In the genomic region with DNA sequence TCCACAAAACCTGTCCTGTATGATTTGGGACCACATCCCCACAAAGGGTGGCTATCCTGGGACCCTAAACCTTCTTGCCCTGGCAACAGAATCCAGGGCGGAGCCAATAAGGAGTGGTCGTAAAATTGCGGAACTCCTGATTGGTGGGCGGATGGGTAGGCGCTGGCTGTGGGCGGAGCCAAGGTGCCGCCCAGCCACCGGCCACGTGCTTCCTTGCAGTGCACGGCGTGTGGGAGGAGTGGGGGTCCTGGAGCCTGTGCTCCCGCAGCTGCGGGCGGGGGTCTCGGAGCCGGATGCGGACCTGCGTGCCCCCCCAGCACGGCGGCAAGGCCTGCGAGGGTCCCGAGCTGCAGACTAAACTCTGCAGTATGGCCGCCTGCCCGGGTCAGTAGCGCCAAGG, we compare ENCODE assay signal across 8 mouse cellular contexts. TPM values are rescaled to one million over a fixed set of nuclear protein-coding genes. Genes with fewer than 3 reads are reported as not detected.
DNase-seq lines count a peak whose midpoint lies in the region; ATAC-seq lines count a peak whose summit lies in the region.

No protein-coding gene starts in this region.

- no peak overlapping the region for H3K27ac ChIP-seq in heart, embryonic 11.5 days (ENCODE audit: low read depth, low read length)
- no peak overlapping the region for H3K27ac ChIP-seq in hindbrain, embryonic 11.5 days (ENCODE audit: low read depth, low read length)

- peak overlapping the region; percentile 67 for H3K4me2 ChIP-seq in heart, embryonic 11.5 days
- peak overlapping the region; percentile 36 for H3K4me2 ChIP-seq in hindbrain, embryonic 11.5 days (replicated peaks; ENCODE audit: low read depth, low read length)

- ATAC-seq in heart, embryonic 11.5 days (replicated peaks; ENCODE audit: insufficient number of reproducible peaks, low FRiP score, low TSS enrichment): no peak
- no peak for ATAC-seq in hindbrain, embryonic 11.5 days (ENCODE audit: low FRiP score)
- 0 out of 2 replicates have a peak, but pooled peaks have one; percentile 24 for ATAC-seq in megakaryocyte-erythroid progenitor cell, adult 5-6 weeks (replicated peaks; ENCODE audit: low FRiP score, low TSS enrichment, poor library complexity, severe bottlenecking)

- H3K27me3 ChIP-seq in heart, embryonic 11.5 days (ENCODE audit: control insufficient read depth, insufficient read depth, low read length): peaks cover 68% of the 10 kb centered on the region
- H3K27me3 ChIP-seq in hindbrain, embryonic 11.5 days (ENCODE audit: control insufficient read depth, insufficient read depth, low read length): peaks cover 12% of the 10 kb centered on the region

- peak overlapping the region; percentile 33 for H3K4me3 ChIP-seq in heart, embryonic 11.5 days (ENCODE audit: low read depth, low read length)
- H3K4me3 ChIP-seq in hindbrain, embryonic 11.5 days (ENCODE audit: low read depth, low read length): 0 out of 2 replicates have a peak overlapping the region, but pooled peaks have one; percentile 14

- H3K9ac ChIP-seq in heart, embryonic 11.5 days (ENCODE audit: low read depth, low read length): peak overlapping the region; percentile 54; the same call in 1 of the 2 replicates
- peak overlapping the region; percentile 34; the same call in 1 of the 2 replicates for H3K9ac ChIP-seq in hindbrain, embryonic 11.5 days (ENCODE audit: low read depth, low read length)

- no peaks in the 10 kb centered on the region for H3K36me3 ChIP-seq in heart, embryonic 11.5 days (ENCODE audit: control insufficient read depth, insufficient read depth, low read length)
- no peaks in the 10 kb centered on the region for H3K36me3 ChIP-seq in hindbrain, embryonic 11.5 days (ENCODE audit: control insufficient read depth, insufficient read depth, low read length)

- DNase-seq in heart, postnatal 25 days (ENCODE audit: low spot score): no peak
- peak; percentile 46 for DNase-seq in MEL-GATA-1-ER (ENCODE audit: extremely low read depth, low read depth)
- no peak for DNase-seq in hindbrain, embryonic 11.5 days (ENCODE audit: low spot score)
- DNase-seq in left cerebral cortex, adult 9 months (ENCODE audit: low spot score in 2 of 2): no peak
- no peak for DNase-seq in ovary, adult 18-20 months (ENCODE audit: low spot score)
- no peak for DNase-seq in gastrocnemius, postnatal 36 days

- H3K4me1 ChIP-seq in heart, embryonic 11.5 days (ENCODE audit: control insufficient read depth, insufficient read depth, low read length): peaks cover 14% of the 10 kb centered on the region
- 0 out of 2 replicates have a peak, but pooled peaks cover 4% of the 10 kb centered on the region for H3K4me1 ChIP-seq in hindbrain, embryonic 11.5 days (replicated peaks; ENCODE audit: control insufficient read depth, insufficient read depth, low read length)

- H3K9me3 ChIP-seq in heart, embryonic 11.5 days (replicated peaks; ENCODE audit: control insufficient read depth, low read length): no peaks in the 10 kb centered on the region
- H3K9me3 ChIP-seq in hindbrain, embryonic 11.5 days (ENCODE audit: control insufficient read depth, low read length): no peaks in the 10 kb centered on the region

- intact Hi-C loops in heart, postnatal 25 days (cut with DNase I): no loop called here
- intact Hi-C loops in gastrocnemius, postnatal 36 days (cut with DNase I): no loop called here

- 3% methylated on average over 25 of the region's 25 CpGs for WGBS in heart, embryonic 11.5 days (ENCODE audit: insufficient replicate concordance)
- WGBS in hindbrain, embryonic 11.5 days: 17% methylated on average over 23 of the region's 25 CpGs

RNA-seq across cellular contexts. Expression of a gene that starts 21.9 kb away (rescaled TPM):
- 2.5 TPM in 2 replicates for polyA plus RNA-seq in heart, embryonic 11.5 days (2014; fragmentation: Nextera tagmentation; extraction: Ambion mirVana)
- 1 to 10 TPM; 2.3 to 2.6 TPM for total RNA-seq in heart, postnatal 25 days (2021)
- 4.5 and 6.3 TPM in 2 replicates for polyA plus RNA-seq in hindbrain, embryonic 11.5 days (2014; fragmentation: Nextera tagmentation; extraction: Ambion mirVana)
- total RNA-seq in megakaryocyte-erythroid progenitor cell, adult 5-6 weeks (2014; fragmentation: Nextera tagmentation): 1.2 TPM in 1 of 2 replicates, not detected in the other
- not detected in 2 replicates for total RNA-seq in megakaryocyte-erythroid progenitor cell, adult 5-6 weeks (2017)
- 1 to 10 TPM in 1 of 2 experiments, under 1 TPM in 1; 0.54 to 1.2 TPM for total RNA-seq in gastrocnemius, postnatal 36 days (2021)

RNA-seq across cellular contexts. Expression of a gene that starts 41.1 kb away (rescaled TPM):
- 15.4 and 15.9 TPM in 2 replicates for polyA plus RNA-seq in heart, embryonic 11.5 days (2014; fragmentation: Nextera tagmentation; extraction: Ambion mirVana)
- total RNA-seq in heart, postnatal 25 days (2021): 1 to 10 TPM; 9.1 to 9.3 TPM
- polyA plus RNA-seq in hindbrain, embryonic 11.5 days (2014; fragmentation: Nextera tagmentation; extraction: Ambion mirVana): 5.3 and 9.9 TPM in 2 replicates
- 7.1 TPM in 1 of 2 replicates, not detected in the other for total RNA-seq in megakaryocyte-erythroid progenitor cell, adult 5-6 weeks (2014; fragmentation: Nextera tagmentation)
- total RNA-seq in megakaryocyte-erythroid progenitor cell, adult 5-6 weeks (2017): 0.52 and 9.1 TPM in 2 replicates
- 1 to 10 TPM; 6.9 to 7.7 TPM for total RNA-seq in gastrocnemius, postnatal 36 days (2021)
